Mouse (Mus musculus): ENCODE results near the gene Srek1. TPM values are rescaled to one million over a fixed set of nuclear protein-coding genes. Genes with fewer than 3 reads are reported as not detected.

Srek1 gene
- polyA plus RNA-seq, 1 experiment, result 128 TPM

- no peak for TF ChIP-seq POLR2A (IDR thresholded peaks at IDR 0.05; ENCODE audit: low read depth, low read length)
- Histone ChIP-seq H3K4me1 (ENCODE audit: control insufficient read depth, insufficient read depth, low read length) (peaks cover 7% of the 10 kb centered on the region), H3K27ac (ENCODE audit: insufficient read depth, low read length) (no peak overlapping the region), H3K4me3 (ENCODE audit: insufficient read depth, low read length) (no peak overlapping the region)
These were observed 76.4 kb downstream of the Srek1 start for GRCm38 (mm10) chr13:103697993-103698392.

GRCm38 (mm10) chr13:103696164-103696563 lies 78.2 kb downstream of the Srek1 start:
- no peak overlapping the region for H3K4me3 ChIP-seq (ENCODE audit: insufficient read depth, low read length)
- H3K27ac ChIP-seq (ENCODE audit: insufficient read depth, low read length), result 0 out of 2 replicates have a peak overlapping the region, but pooled peaks have one; percentile 16
- TF ChIP-seq POLR2A (IDR thresholded peaks at IDR 0.05; ENCODE audit: low read depth, low read length) (no peak), CTCF (IDR thresholded peaks at IDR 0.05; ENCODE audit: borderline replicate concordance, insufficient read depth, low read length) (0 out of 2 replicates have a peak, but pooled peaks have one; percentile 32)
- H3K4me1 ChIP-seq (ENCODE audit: control insufficient read depth, insufficient read depth, low read length), result peaks cover 7% of the 10 kb centered on the region

- H3K27ac ChIP-seq (ENCODE audit: insufficient read depth, low read length), result no peak overlapping the region
- peaks cover 7% of the 10 kb centered on the region for H3K4me1 ChIP-seq (ENCODE audit: control insufficient read depth, insufficient read depth, low read length)
- TF ChIP-seq CTCF (IDR thresholded peaks at IDR 0.05; ENCODE audit: borderline replicate concordance, insufficient read depth, low read length), result no peak
- no peak for TF ChIP-seq POLR2A (IDR thresholded peaks at IDR 0.05; ENCODE audit: low read depth, low read length)
- H3K4me3 ChIP-seq (ENCODE audit: insufficient read depth, low read length), result no peak overlapping the region
These were observed 79.0 kb downstream of the Srek1 start for GRCm38 (mm10) chr13:103695456-103695855.

Other genes starting within 250 kb of the Srek1 start
- gene Erbin, start 145.9 kb upstream of the Srek1 start, polyA plus RNA-seq (2011; ENCODE audit: insufficient read length, low read depth, missing spikeins), result 105 and 138 TPM in 2 replicates

Measured in embryonic fibroblast, embryonic 13.5 days (primary cell).